28 mouse cellular contexts compared by ENCODE assay signal in genomic region chr6:138075723-138076122, GRCm38 (mm10). TPM values are rescaled to one million over a fixed set of nuclear protein-coding genes. Genes with fewer than 3 reads are reported as not detected.
A peak's percentile ranks its signal among the peaks of the same experiment; 100 is the strongest.
DNase-seq lines count a peak whose midpoint lies in the region; ATAC-seq and TF ChIP-seq lines count a peak whose summit lies in the region.
"Had no signal": no experiment of that assay in that cellular context is flagged by ENCODE, and none has a peak within 500 bp of the region (broad histone marks: within the 10 kb centered on the region; RNA-seq: fewer than 3 reads in every experiment).

No protein-coding gene starts in this region.

- TF ChIP-seq POLR2A in liver, adult 2 months (IDR thresholded peaks at IDR 0.05; ENCODE audit: extremely low read depth, insufficient read depth, low read length): no peak

- H3K27ac ChIP-seq in liver, adult 2 months (replicated peaks; ENCODE audit: insufficient read depth, low read depth, low read length): peak overlapping the region; percentile 100
- H3K27ac ChIP-seq in liver, embryonic 11.5 days (ENCODE audit: low read depth, low read length): no peak overlapping the region
- H3K27ac ChIP-seq: forebrain, embryonic 10.5 days; forebrain, embryonic 13.5 days; gastrocnemius, adult 2 months; hindbrain, embryonic 12.5 days; hindbrain, embryonic 15.5 days had no signal

- DNase-seq in liver, adult 2 months (ENCODE audit: extremely low read depth, low read depth, low spot score): peak; percentile 84
- DNase-seq in liver, embryonic 11.5 days (ENCODE audit: low spot score): no peak
- peak; percentile 29 for DNase-seq in lung, postnatal 36 days
- DNase-seq in lung, postnatal 10 days: no peak
- no peak for DNase-seq in layer of hippocampus, adult 8-10 months (ENCODE audit: low spot score in 2 of 2)
- DNase-seq: adrenal gland, adult 8-10 months; adrenal gland, postnatal 25 days; cerebellum, adult 18-20 months; cerebellum, adult 9-10 months; cerebellum, postnatal 14 days; gastrocnemius, adult 2 months; gastrocnemius, postnatal 14 days had no signal

- H3K27me3 ChIP-seq in liver, adult 2 months (ENCODE audit: control insufficient read depth, insufficient read depth, low read length): no peaks in the 10 kb centered on the region
- H3K27me3 ChIP-seq in liver, embryonic 11.5 days (replicated peaks; ENCODE audit: control insufficient read depth, insufficient read depth, low read length): no peaks in the 10 kb centered on the region
- H3K27me3 ChIP-seq: forebrain, embryonic 13.5 days; hindbrain, embryonic 12.5 days; hindbrain, embryonic 15.5 days had no signal

- H3K4me2 ChIP-seq in liver, embryonic 11.5 days: no peak overlapping the region
- H3K4me2 ChIP-seq: forebrain, embryonic 13.5 days; heart, embryonic 11.5 days; hindbrain, embryonic 12.5 days; hindbrain, embryonic 15.5 days had no signal

- H3K9me3 ChIP-seq in liver, embryonic 11.5 days (ENCODE audit: control insufficient read depth, low read length): no peaks in the 10 kb centered on the region; the same call in 1 of the 2 replicates
- H3K9me3 ChIP-seq: forebrain, embryonic 10.5 days; forebrain, embryonic 13.5 days; hindbrain, embryonic 12.5 days; hindbrain, embryonic 15.5 days had no signal

- no peaks in the 10 kb centered on the region for H3K36me3 ChIP-seq in liver, adult 2 months (ENCODE audit: control insufficient read depth, insufficient read depth, low read length)
- H3K36me3 ChIP-seq in liver, embryonic 11.5 days (ENCODE audit: control insufficient read depth, insufficient read depth, low read length): no peaks in the 10 kb centered on the region
- H3K36me3 ChIP-seq: forebrain, embryonic 10.5 days; hindbrain, embryonic 12.5 days; hindbrain, embryonic 15.5 days had no signal

- TF ChIP-seq CTCF in liver, adult 2 months (IDR thresholded peaks at IDR 0.05; ENCODE audit: low read depth, low read length): no peak

- H3K4me1 ChIP-seq in liver, adult 2 months (ENCODE audit: control insufficient read depth, insufficient read depth, low read length): peaks cover 45% of the 10 kb centered on the region
- no peaks in the 10 kb centered on the region for H3K4me1 ChIP-seq in liver, embryonic 11.5 days (replicated peaks; ENCODE audit: control insufficient read depth, insufficient read depth, low read length)
- H3K4me1 ChIP-seq: hindbrain, embryonic 12.5 days; hindbrain, embryonic 15.5 days had no signal

- 35% methylated on average over 1 of the region's 1 CpGs for WGBS in liver, adult 2 months
- 93% methylated on average over 1 of the region's 1 CpGs for WGBS in liver, embryonic 11.5 days

- H3K4me3 ChIP-seq in liver, adult 2 months (ENCODE audit: insufficient read depth, low read depth, low read length): no peak overlapping the region
- H3K4me3 ChIP-seq in liver, embryonic 11.5 days (ENCODE audit: low read depth, low read length): no peak overlapping the region
- H3K4me3 ChIP-seq: forebrain, embryonic 10.5 days; forebrain, embryonic 13.5 days; gastrocnemius, adult 2 months; hindbrain, embryonic 12.5 days; hindbrain, embryonic 15.5 days had no signal

- ATAC-seq in liver, embryonic 11.5 days (replicated peaks; ENCODE audit: low FRiP score): no peak
- peak; percentile 72 for ATAC-seq in megakaryocyte progenitor cell, adult 5-6 weeks (replicated peaks; ENCODE audit: poor library complexity)
- ATAC-seq: CD4-positive, CD25-positive, alpha-beta regulatory T cell, adult 4 months; forebrain, embryonic 13.5 days; forebrain, embryonic 16.5 days had no signal

- no peaks in the 10 kb centered on the region; the same call in 1 of the 2 replicates for H3K79me2 ChIP-seq in liver, adult 2 months (ENCODE audit: control insufficient read depth, insufficient read depth, low read length)

- H3K9ac ChIP-seq in liver, adult 2 months (ENCODE audit: low read depth, low read length): peak overlapping the region; percentile 43; the same call in 1 of the 2 replicates
- no peak overlapping the region for H3K9ac ChIP-seq in liver, embryonic 11.5 days (ENCODE audit: low read depth, low read length)
- H3K9ac ChIP-seq: forebrain, embryonic 13.5 days; hindbrain, embryonic 12.5 days; hindbrain, embryonic 15.5 days had no signal

RNA-seq across cellular contexts. Expression of gene Slc15a5, which starts 4.0 kb away (rescaled TPM):
- total RNA-seq in liver, adult 2 months (2014; rRNA removed): 0.27 and 1.0 TPM in 2 replicates
- polyA plus RNA-seq in liver, adult 2 months (2012; rRNA removed): 1.1 and 1.5 TPM in 2 replicates
- not detected in 2 replicates for polyA plus RNA-seq in liver, embryonic 11.5 days (2014; fragmentation: Nextera tagmentation; extraction: Ambion mirVana)
- total RNA-seq in megakaryocyte progenitor cell, adult 5-6 weeks (2015): not detected in 2 replicates
- not detected in 2 replicates for total RNA-seq in megakaryocyte progenitor cell, adult 5-6 weeks (2017)
- total RNA-seq in layer of hippocampus, adult 8-10 months (2022): not detected
- total RNA-seq: gastrocnemius, postnatal 4 days; heart, adult 8-10 months; heart, postnatal 25 days; hematopoietic stem cell, adult 5-6 weeks; MEL had no signal
- polyA plus RNA-seq: C2C12; CD4-positive, CD25-positive, alpha-beta regulatory T cell, adult 4 months; embryonic facial prominence, embryonic 11.5 days; embryonic facial prominence, embryonic 14.5 days; forebrain, embryonic 10.5 days; forebrain, embryonic 13.5 days; hindbrain, embryonic 12.5 days; hindbrain, embryonic 15.5 days had no signal

Comparison
In these comparisons a context has a peak if more than half of its experiments do, and no peak if none do; other contexts are left out.
1. DNase-seq: peak in liver, adult 2 months (single experiment) and lung, postnatal 36 days (single experiment); none in liver, embryonic 11.5 days (single experiment), lung, postnatal 10 days (single experiment) and layer of hippocampus, adult 8-10 months (0 of 2).